Mouse (Mus musculus): ENCODE results near the gene Fas. TPM values are rescaled to one million over a fixed set of nuclear protein-coding genes. Genes with fewer than 3 reads are reported as not detected.

Fas gene
- total and polyA plus RNA-seq, 3 experiments = 20.8 to 54.1 (median 38.3) TPM

GRCm38 (mm10) chr19:34283614-34284013 is 6.9 kb upstream of the Fas start:
- no peak for DNase-seq (ENCODE audit: extremely low read depth)
- Histone ChIP-seq H3K36me3 (replicated peaks in 1 of 2; ENCODE audit: control insufficient read depth in 1 of 2, insufficient read depth in 1 of 2, low read length in 1 of 2) (no peaks in the 10 kb centered on the region), H3K79me2 (replicated peaks; ENCODE audit: control insufficient read depth, extremely low read depth, insufficient read depth, poor library complexity, severe bottlenecking) (no peaks in the 10 kb centered on the region), H3K27me3 (replicated peaks) (no peaks in the 10 kb centered on the region), H3K27ac (ENCODE audit: insufficient read depth, low read depth) (no peak overlapping the region), H3K4me2 (ENCODE audit: insufficient read depth, low read depth, poor library complexity, severe bottlenecking) (no peak overlapping the region), H3K9ac (ENCODE audit: insufficient read depth, low read depth) (no peak overlapping the region), H3K9me3 (replicated peaks; ENCODE audit: low read length) (no peaks in the 10 kb centered on the region), H3K4me1 (ENCODE audit: control insufficient read depth in 1 of 2, insufficient read depth in 2 of 2) (peaks cover 7 to 44% of the 10 kb centered on the region in 2 experiments; a peak in 3 of 4 replicates), H3K4me3 (replicated peaks in 1 of 3; ENCODE audit: low read depth in 2 of 3, low read length in 2 of 3, poor library complexity in 1 of 3) (no peak overlapping the region)
- in situ Hi-C loops (cut with MboI; ENCODE audit: low pct_ligation_motif_present, low pct_unique_long_range_greater_than_20kb, low sequenced_read_pairs) (loop anchor here (5.0 kb wide), 1 partner anchor 36 kb away; no protein-coding TSS in a partner anchor), dilution Hi-C loops (cut with MboI; ENCODE audit: extremely low pct_ligation_motif_present, extremely low pct_unique_long_range_greater_than_20kb, low sequenced_read_pairs) (no loop called here)
- TF ChIP-seq IRF4 (IDR thresholded peaks at IDR 0.05; ENCODE audit: low read depth, low read length) (no peak), POLR2A (IDR thresholded peaks at IDR 0.05; ENCODE audit: low read depth, low read length) (no peak), ZNF384 (IDR thresholded peaks at IDR 0.05; ENCODE audit: low read depth, low read length) (no peak), ZC3H11A (IDR thresholded peaks at IDR 0.05; ENCODE audit: low read depth, low read length) (no peak), ETS1 (conservative IDR thresholded peaks at IDR 0.05; ENCODE audit: low read depth, low read length) (no peak), CHD2 (IDR thresholded peaks at IDR 0.05; ENCODE audit: low read length) (no peak), PAX5 (IDR thresholded peaks at IDR 0.05; ENCODE audit: low read length) (no peak), CHD1 (IDR thresholded peaks at IDR 0.05; ENCODE audit: low read depth, low read length) (no peak), MAFK (IDR thresholded peaks at IDR 0.05; ENCODE audit: insufficient replicate concordance, low read length) (no peak), USF1 (IDR thresholded peaks at IDR 0.05; ENCODE audit: low read depth, low read length) (no peak)

- DNase-seq (ENCODE audit: extremely low read depth) = no peak
- H3K27ac ChIP-seq (ENCODE audit: insufficient read depth, low read depth) = no peak overlapping the region
- no peaks in the 10 kb centered on the region for H3K36me3 ChIP-seq (replicated peaks in 1 of 2; ENCODE audit: control insufficient read depth in 1 of 2, insufficient read depth in 1 of 2, low read length in 1 of 2)
- in situ Hi-C loops (cut with MboI; ENCODE audit: low pct_ligation_motif_present, low pct_unique_long_range_greater_than_20kb, low sequenced_read_pairs) (loop anchor here (5.0 kb wide), 1 partner anchor 37 kb away; no protein-coding TSS in a partner anchor), dilution Hi-C loops (cut with MboI; ENCODE audit: extremely low pct_ligation_motif_present, extremely low pct_unique_long_range_greater_than_20kb, low sequenced_read_pairs) (no loop called here)
- no peak overlapping the region for H3K9ac ChIP-seq (ENCODE audit: insufficient read depth, low read depth)
- H3K4me1 ChIP-seq (ENCODE audit: control insufficient read depth in 1 of 2, insufficient read depth in 2 of 2) = peaks cover 14 to 52% of the 10 kb centered on the region in 2 experiments
- TF ChIP-seq RAD21 (IDR thresholded peaks at IDR 0.05; ENCODE audit: low read depth, low read length) (peak; percentile 57), CTCF (conservative IDR thresholded peaks at IDR 0.05 in 1 of 2, IDR thresholded peaks at IDR 0.05 in 1 of 2; ENCODE audit: low read depth in 2 of 2, low read length in 2 of 2) (peak in 1 of 2 experiments; percentile 68; a peak in 2 of 4 replicates), ZNF384 (IDR thresholded peaks at IDR 0.05; ENCODE audit: low read depth, low read length) (no peak), MXI1 (IDR thresholded peaks at IDR 0.05; ENCODE audit: low read depth, low read length) (no peak), NELFE (IDR thresholded peaks at IDR 0.05; ENCODE audit: low read depth, low read length) (0 out of 2 replicates have a peak, but pooled peaks have one; percentile 13), SMC3 (IDR thresholded peaks at IDR 0.05; ENCODE audit: low read depth, low read length) (peak; percentile 66)
- H3K27me3 ChIP-seq (replicated peaks) = no peaks in the 10 kb centered on the region
- no peaks in the 10 kb centered on the region for H3K79me2 ChIP-seq (replicated peaks; ENCODE audit: control insufficient read depth, extremely low read depth, insufficient read depth, poor library complexity, severe bottlenecking)
- H3K4me2 ChIP-seq (ENCODE audit: insufficient read depth, low read depth, poor library complexity, severe bottlenecking) = peak overlapping the region; percentile 83
- no peak overlapping the region for H3K4me3 ChIP-seq (replicated peaks in 1 of 3; ENCODE audit: low read depth in 2 of 3, low read length in 2 of 3, poor library complexity in 1 of 3)
- H3K9me3 ChIP-seq (replicated peaks; ENCODE audit: low read length) = no peaks in the 10 kb centered on the region
These were observed 6.1 kb upstream of the Fas start for GRCm38 (mm10) chr19:34284383-34284782.
